Mouse (Mus musculus): ENCODE results near the gene Prdx2.

DNA sequence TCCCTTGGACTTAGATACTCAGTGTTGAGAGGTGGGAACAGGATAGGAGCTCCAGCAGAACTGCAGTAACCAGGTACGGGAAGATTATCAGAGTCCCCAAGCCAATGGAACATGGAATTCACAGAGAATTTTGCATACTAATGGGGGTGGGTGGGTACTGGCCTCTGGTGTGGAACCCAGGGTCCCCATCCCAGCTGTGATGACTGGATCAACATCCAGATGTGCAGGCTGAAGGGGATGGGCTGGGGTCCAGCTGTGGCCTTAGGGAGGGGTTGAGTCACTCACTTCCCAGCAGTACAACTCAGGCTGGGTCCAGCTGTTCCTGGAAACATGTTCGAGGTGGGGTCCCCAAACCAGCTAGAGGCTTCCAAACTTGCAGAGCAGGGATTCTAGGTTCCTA, 18.5 kb downstream of the Prdx2 start:
- TF ChIP-seq MYOG (IDR thresholded peaks at IDR 0.05; ENCODE audit: control insufficient read depth in 1 of 3, insufficient read depth in 1 of 3, insufficient read length in 2 of 3, low read depth in 2 of 3) (no peak), TCF12 (IDR thresholded peaks at IDR 0.05; ENCODE audit: insufficient read depth, poor library complexity, severe bottlenecking) (no peak), POLR2A (IDR thresholded peaks at IDR 0.05; ENCODE audit: insufficient read length, low read depth) (no peak), USF1 (IDR thresholded peaks at IDR 0.05; ENCODE audit: low read depth) (no peak)
